Mouse (Mus musculus): ENCODE data around the gene Map2k4.

Gene Map2k4

DNA sequence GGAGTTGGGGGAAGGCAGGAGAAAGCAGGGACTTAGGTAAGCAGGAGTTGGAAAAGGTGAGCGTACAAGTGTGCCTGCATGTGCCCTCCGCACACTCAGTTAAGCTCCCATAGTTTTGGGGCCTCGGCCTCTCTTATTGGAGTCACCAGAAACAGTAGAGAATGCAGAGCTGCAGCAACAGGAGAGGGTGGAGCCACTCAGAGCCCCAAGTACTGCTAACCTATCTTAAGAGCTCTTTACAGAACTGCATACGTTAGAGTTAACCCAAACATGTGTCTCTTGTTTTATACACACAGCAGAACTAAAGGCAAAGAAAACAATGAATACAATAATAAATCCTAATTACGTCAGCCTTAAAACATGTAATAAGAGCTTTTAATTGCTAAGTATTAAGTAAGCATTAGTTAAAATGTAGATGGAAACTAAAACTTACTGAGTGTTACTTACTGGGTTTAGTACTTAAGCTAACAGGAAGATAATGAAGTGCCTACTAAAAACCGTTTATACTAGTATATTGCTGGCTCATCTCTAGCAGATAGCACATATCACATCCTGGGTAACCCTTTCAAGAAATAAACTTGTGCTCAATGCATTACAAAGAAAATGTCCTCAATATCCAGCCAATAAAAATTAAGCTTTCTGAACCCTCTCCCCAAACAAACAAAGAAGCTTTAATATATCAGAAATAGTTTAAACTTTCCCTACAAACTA, 14.0 kb downstream of the Map2k4 start:
- DNase-seq (ENCODE audit: low spot score in 2 of 2): no peak

DNA sequence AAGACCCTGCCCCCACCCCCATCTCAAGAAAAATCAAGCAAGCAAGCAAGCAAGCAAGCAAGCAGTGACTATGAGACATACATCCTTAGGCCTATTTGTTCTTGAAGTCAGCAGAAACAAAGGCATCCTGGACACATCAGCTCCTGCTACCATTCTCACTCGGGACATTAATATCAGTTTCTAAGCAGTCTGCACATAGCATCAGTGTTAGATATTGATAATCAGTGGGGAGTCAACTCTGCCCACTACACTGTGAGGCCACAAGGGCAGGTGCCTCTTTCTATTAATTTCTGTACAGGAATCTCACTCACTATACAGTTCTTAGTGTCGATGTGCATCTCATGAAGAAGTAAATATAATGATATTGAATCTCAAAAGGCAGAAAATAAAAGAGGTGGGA, 14.6 kb downstream of the Map2k4 start:
- DNase-seq (ENCODE audit: low spot score in 2 of 2): no peak

DNA sequence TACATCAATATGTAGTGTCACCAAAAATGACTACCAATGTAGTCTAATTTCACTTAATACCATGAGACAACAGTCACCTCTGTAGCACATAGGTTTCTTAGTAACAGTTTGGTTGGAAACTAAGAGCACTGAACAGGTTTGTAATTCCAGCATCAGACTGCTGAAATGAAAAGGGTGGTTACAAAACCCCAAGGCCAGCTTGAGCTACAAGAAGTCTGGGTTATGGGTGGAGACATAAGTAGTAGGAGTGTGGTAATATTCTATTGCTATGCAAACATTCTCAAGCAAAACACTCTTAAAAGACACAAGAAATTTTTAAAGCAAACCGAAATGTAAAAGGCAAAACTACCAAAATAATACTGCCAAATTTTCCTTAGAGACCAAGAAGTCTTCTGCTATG, 16.6 kb downstream of the Map2k4 start:
- DNase-seq (ENCODE audit: low spot score in 2 of 2): no peak

DNA sequence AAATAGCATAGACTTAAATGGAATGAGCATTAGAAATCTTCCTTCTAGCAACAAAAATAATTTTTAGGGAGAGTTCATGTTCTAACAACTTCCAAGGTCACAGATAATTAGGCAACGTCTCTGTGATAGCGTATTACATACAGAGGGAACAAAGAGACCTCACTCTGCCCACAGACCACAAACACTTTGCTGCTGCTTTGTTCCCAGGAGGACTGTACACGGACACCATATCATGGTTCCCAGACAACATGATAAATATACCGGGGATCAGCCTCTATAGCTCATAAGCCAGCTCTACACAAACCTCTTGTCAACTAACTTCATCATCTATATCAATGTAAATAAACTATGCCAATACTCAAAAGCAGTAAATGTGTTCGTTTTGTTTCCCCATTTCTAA, 18.1 kb downstream of the Map2k4 start:
- DNase-seq (ENCODE audit: low spot score in 2 of 2): no peak

GRCm38 (mm10) chr11:65768445-65768844, 19.7 kb downstream of the Map2k4 start:
- DNase-seq (ENCODE audit: low spot score in 2 of 2): no peak

GRCm38 (mm10) chr11:65760912-65761311, 27.2 kb downstream of the Map2k4 start:
- no peak for DNase-seq (ENCODE audit: low spot score in 2 of 2)

DNA sequence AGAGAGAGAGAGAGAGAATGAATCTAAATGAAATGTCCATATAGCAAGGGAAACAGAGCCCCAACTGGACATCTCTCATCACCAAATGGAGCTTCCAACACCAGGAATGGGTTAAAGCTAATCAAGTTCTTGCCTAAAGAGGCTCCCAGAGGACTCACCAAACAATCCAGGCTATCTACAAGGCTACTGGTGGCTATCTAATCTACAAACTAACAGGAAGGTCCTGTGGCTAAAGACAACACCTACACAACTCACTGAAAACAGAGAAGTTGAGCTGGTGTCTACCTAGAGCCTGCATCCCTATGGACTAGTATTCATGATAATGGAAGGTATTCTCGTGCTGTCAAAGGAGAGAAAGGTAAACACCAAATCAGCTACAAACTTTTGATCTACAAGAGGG, 28.7 kb downstream of the Map2k4 start:
- DNase-seq (ENCODE audit: low spot score in 2 of 2): no peak

- no peak for DNase-seq (ENCODE audit: low spot score in 2 of 2)
Observed at GRCm38 (mm10) chr11:65754161-65754560, 33.9 kb downstream of the Map2k4 start.

DNA sequence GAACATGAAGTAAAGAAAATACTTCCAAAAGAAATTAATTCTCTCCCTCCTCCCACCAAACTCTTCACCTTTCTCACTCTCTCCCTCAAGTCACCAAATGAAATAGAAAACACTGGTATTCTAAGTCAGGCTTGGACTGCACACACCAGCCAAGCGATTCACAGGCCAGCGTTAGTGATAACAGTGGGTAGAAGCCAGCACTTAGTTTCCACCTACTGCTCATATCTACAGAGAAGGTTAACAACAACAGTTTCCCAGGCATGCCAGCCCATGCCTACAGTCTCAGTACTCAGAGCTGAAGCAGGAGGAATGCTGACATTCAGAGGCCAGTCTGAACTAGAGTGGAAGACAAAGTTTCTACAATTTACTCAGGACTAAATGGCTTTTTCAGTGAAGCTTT, 34.5 kb downstream of the Map2k4 start:
- DNase-seq (ENCODE audit: low spot score in 2 of 2): no peak

- DNase-seq (ENCODE audit: low spot score in 2 of 2): no peak
Observed at GRCm38 (mm10) chr11:65750546-65750945, 37.6 kb downstream of the Map2k4 start.

GRCm38 (mm10) chr11:65747433-65747832, 40.7 kb downstream of the Map2k4 start:
- no peak for DNase-seq (ENCODE audit: low spot score in 2 of 2)

GRCm38 (mm10) chr11:65745707-65746333, 42.3 kb downstream of the Map2k4 start:
- peak; percentile 49 to 71 for DNase-seq (ENCODE audit: low spot score in 2 of 2)

GRCm38 (mm10) chr11:65743866-65744265, 44.2 kb downstream of the Map2k4 start:
- no peak for DNase-seq (ENCODE audit: low spot score in 2 of 2)

- no peak for DNase-seq (ENCODE audit: low spot score in 2 of 2)
Observed at GRCm38 (mm10) chr11:65740811-65741210, 47.3 kb downstream of the Map2k4 start.

- DNase-seq (ENCODE audit: low spot score in 2 of 2): no peak
Observed at GRCm38 (mm10) chr11:65740390-65740789, 47.7 kb downstream of the Map2k4 start.

- DNase-seq (ENCODE audit: low spot score in 2 of 2): no peak
Observed at GRCm38 (mm10) chr11:65739880-65740279, 48.2 kb downstream of the Map2k4 start.

GRCm38 (mm10) chr11:65734656-65735055, 53.4 kb downstream of the Map2k4 start:
- DNase-seq (ENCODE audit: low spot score in 2 of 2): no peak

DNA sequence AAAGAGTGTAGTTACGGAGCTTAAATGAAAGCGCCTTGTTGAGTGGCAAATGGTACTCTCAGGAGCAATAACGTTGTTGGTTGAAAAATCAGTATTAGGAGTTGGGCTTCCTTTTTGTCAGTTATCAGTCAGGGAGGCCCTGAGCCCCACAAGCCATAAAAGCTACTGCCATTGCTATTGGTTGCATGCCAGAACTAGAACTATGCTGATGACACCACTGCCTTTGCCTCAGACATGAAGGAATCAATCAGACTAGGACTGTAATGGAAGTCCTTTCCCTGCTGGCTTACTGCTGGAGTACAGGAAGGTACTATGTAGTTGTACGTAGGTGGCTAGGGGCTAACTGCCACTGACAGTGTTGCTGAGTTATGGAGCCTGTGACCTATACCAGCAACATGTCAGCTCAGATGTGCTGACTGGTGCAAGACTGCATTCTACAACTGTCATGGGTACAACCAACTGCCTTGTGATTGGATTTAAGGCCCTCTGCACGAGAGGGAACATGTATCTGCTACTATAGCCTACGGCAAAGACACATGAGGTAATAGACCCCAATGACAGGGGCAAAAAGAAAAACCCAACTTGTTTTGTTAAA, 58.4 kb downstream of the Map2k4 start:
- no peak for DNase-seq (ENCODE audit: low spot score in 2 of 2)

GRCm38 (mm10) chr11:65728906-65729305, 59.2 kb downstream of the Map2k4 start:
- DNase-seq (ENCODE audit: low spot score in 2 of 2): no peak

GRCm38 (mm10) chr11:65723715-65724114, 64.4 kb downstream of the Map2k4 start:
- no peak for DNase-seq (ENCODE audit: low spot score in 2 of 2)

- no peak for DNase-seq (ENCODE audit: low spot score in 2 of 2)
Observed at GRCm38 (mm10) chr11:65721615-65722014, 66.5 kb downstream of the Map2k4 start.

- no peak for DNase-seq (ENCODE audit: low spot score in 2 of 2)
Observed at GRCm38 (mm10) chr11:65719960-65720359, 68.1 kb downstream of the Map2k4 start.

- DNase-seq (ENCODE audit: low spot score in 2 of 2): no peak
Observed at GRCm38 (mm10) chr11:65713830-65714229, 74.3 kb downstream of the Map2k4 start.

All from right cerebral cortex, postnatal 36 days (tissue).